Mouse (Mus musculus) spleen, adult 2 months (tissue): ENCODE data around the gene Usp11. TPM values are rescaled to one million over a fixed set of nuclear protein-coding genes. Genes with fewer than 3 reads are reported as not detected.
"Not testable (repeated sequence)": the region's sequence is repeated elsewhere in the genome, so short reads cannot be mapped to it uniquely, and the experiment has no call there.

Experiments
- DNase-seq, 2 experiments: peaks; one replicate each; pipeline versions ENCODE4 v3.0.0 to v3.0.0-alpha.2; 2012 to 2021; ENCODE audit warnings: low spot score in 2 of 2, low read depth in 1 of 2
- H3K27ac ChIP-seq: fragments of 200-500 bp; 2 replicates; pipeline ENCODE4 v1.5.1; 2012; ENCODE audit warnings: low read length, inconsistent platforms; ENCODE audit not compliant: insufficient read depth
- H3K27me3 ChIP-seq: fragments of 200-500 bp; 2 replicates; pipeline ENCODE4 v1.6.1; 2012; ENCODE audit warnings: mild to moderate bottlenecking, moderate library complexity, low read length, inconsistent platforms; ENCODE audit not compliant: control insufficient read depth, insufficient read depth
- H3K36me3 ChIP-seq: fragments of 200-500 bp; 2 replicates; pipeline ENCODE4 v1.6.1; 2012; ENCODE audit warnings: mild to moderate bottlenecking, low read length, inconsistent platforms; ENCODE audit not compliant: control insufficient read depth, insufficient read depth
- H3K4me1 ChIP-seq: fragments of 200-500 bp; 2 replicates; pipeline ENCODE4 v1.6.1; 2011; ENCODE audit warnings: inconsistent platforms; ENCODE audit not compliant: control insufficient read depth, insufficient read depth, insufficient read length
- H3K4me3 ChIP-seq: fragments of 200-500 bp; 2 replicates; pipeline ENCODE4 v1.5.1; 2011; ENCODE audit warnings: mild to moderate bottlenecking, inconsistent platforms; ENCODE audit not compliant: insufficient read depth, insufficient read length; ENCODE audit errors: extremely low read depth
- CTCF ChIP-seq: fragments of 200-500 bp; IDR thresholded peaks from 2 replicates; pipeline ENCODE4 v1.5.1; 2011; ENCODE audit warnings: mild to moderate bottlenecking, inconsistent platforms; ENCODE audit not compliant: insufficient read depth, insufficient read length, insufficient replicate concordance; ENCODE audit errors: extremely low read depth
- POLR2A ChIP-seq: fragments of 200-500 bp; IDR thresholded peaks from 2 replicates; pipeline ENCODE4 v1.6.1; 2011; ENCODE audit warnings: low read depth, low read length, inconsistent platforms
- WGBS: fragments of 180-500 bp; shearing (Covaris S2); methylation state at CpG from one replicate; pipeline ENCODE4 v1.1.7; 2018; 5-methylcytosine and 5-hydroxymethylcytosine counted together
- polyA plus RNA-seq: library from polyadenylated mRNA; depleted of rRNA; stranded (reverse); fragments of >200 nt; gene quantifications from 2 replicates; pipeline ENCODE4 v1.2.3, GENCODE M21; 2012; rRNA removed

The Usp11 gene
- polyA plus RNA-seq, 1 experiment: 16.2 TPM

DNA sequence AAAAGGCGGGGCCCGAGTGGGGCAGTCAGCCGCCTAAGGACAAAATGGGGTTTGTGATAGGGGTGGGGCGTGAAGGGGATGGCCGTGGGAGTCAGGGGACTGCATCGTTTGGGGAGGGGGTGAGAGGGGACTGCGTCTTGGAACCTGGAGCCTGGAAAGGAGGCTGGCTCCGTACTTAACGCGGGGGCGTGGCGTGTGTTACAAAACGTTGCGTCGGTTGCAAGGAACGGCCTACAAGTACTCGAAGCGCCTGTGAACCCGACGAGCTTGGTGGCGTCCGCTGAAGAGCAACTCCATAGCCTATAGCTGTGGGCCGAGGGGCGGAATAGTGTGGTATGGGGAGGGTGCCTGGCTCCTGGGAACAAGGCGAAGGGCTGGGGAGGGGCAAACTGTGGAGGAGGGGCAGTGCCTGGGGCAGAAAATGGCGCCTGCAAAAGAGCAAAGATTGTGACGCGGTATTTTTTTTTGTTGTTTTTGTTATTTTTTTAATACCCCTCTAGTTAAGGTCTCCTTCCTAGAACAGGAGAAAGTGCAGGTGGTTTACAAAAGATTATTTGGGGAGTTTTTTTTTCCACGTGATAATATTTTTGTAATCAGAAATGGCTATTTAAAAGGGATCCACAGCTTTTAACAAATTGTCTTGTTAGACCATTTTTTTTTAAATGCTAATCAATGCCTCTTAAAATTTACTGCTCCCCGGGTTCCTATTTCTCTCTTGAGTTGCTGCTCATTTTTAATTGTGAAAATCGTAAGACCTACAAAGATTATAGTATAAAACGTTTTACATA lies 783 bp downstream of the Usp11 start:
- Histone ChIP-seq H3K36me3 (no peaks in the 10 kb centered on the region), H3K4me1 (no peaks in the 10 kb centered on the region), H3K27me3 (no peaks in the 10 kb centered on the region), H3K4me3 (peak overlapping the region; percentile 74), H3K27ac (peak overlapping the region; percentile 72)
- 25% methylated on average over 32 of the region's 32 CpGs for WGBS
- peak; percentile 44 to 53 for DNase-seq
- TF ChIP-seq CTCF (no peak), POLR2A (peak; percentile 7; the same call in 1 of the 2 replicates)

DNA sequence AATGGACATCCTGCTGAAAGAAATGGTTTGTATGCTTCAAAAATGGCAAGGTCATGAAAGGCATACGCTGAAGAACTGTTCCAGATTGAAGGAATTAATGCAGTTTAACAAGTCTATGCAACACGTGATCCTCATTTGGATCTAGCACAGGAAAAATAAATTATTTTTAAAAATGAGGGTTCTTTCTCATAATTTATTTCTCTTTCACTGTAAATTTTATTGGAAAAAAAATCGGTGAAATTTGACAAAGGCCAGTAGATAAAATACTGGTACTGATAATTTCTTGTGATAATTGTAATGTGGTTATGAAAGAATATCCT lies 1.3 kb downstream of the Usp11 start:
- no peak for TF ChIP-seq CTCF
- TF ChIP-seq POLR2A: no peak
- no peak overlapping the region for H3K27ac ChIP-seq
- WGBS: 32% methylated on average over 3 of the region's 3 CpGs
- H3K4me3 ChIP-seq: no peak overlapping the region
- DNase-seq: no peak
- H3K27me3 ChIP-seq: no peaks in the 10 kb centered on the region
- H3K36me3 ChIP-seq: no peaks in the 10 kb centered on the region
- H3K4me1 ChIP-seq: no peaks in the 10 kb centered on the region

DNA sequence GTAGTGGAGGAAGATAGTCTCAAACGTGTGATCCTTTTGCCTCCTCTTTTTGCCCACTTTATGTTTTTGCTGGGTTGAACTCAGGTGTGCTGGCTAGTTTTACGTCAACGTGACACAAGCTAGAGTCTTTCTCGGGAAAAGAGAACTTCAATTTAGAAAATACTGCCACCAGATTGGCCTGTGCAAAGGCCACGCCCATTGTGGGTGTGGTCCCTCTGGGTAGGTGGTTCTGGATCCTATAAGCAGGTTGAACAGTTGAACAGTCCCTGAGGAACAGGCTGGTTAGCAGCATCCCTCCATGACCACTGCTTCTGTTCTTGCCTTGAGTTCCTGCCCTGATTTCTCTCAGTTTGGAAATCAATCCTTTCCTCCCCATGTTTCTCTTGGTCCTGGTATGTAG lies 25.0 kb downstream of the Usp11 start:
- H3K4me3 ChIP-seq: no peak overlapping the region
- 68% methylated on average over 5 of the region's 5 CpGs for WGBS
- TF ChIP-seq CTCF (no peak), POLR2A (no peak)
- H3K4me1 ChIP-seq: no peaks in the 10 kb centered on the region
- DNase-seq: no peak
- H3K27me3 ChIP-seq: no peaks in the 10 kb centered on the region
- no peaks in the 10 kb centered on the region for H3K36me3 ChIP-seq
- H3K27ac ChIP-seq: no peak overlapping the region

DNA sequence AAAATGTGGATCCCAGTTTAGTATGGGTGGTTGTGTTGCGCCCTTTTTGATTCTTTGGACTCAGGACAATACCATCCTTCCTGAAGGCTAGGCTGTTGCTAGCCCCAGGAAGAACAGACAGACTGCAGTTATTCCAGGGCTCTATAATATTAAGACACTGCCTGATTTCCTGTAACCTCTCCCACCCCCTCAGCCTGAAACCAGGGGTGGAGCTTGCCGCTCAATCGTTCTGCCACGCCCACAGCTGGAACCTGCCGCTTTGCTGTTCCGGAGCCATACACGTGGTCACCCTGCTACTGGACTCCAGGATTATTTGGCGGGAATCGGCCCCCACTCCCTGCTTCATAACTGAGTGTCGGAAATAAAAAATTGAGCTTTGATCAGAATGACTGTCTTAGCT lies 26.3 kb downstream of the Usp11 start:
- WGBS: 60% methylated on average over 10 of the region's 10 CpGs

DNA sequence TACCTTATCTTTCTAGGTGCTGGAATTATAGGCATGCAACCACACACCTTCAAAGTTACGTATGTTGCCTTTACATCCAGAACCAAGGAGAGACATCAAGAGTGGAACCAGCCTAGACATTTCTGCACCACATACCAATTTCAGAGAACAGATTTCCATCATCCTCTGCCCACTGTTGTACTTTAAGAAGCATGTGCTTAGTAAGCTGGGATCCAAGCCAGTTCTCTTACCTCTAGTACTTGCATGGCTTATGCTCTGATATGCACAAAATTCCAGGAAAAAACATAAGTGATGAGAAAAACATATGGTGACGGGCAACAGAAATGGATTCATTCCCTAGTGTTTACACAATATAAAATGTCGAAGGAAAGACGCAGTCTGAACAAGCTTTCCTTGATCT lies 32.8 kb downstream of the Usp11 start:
- no peak for DNase-seq
- H3K27me3 ChIP-seq: no peaks in the 10 kb centered on the region
- H3K36me3 ChIP-seq: no peaks in the 10 kb centered on the region
- TF ChIP-seq POLR2A (no peak), CTCF (no peak)
- 94% methylated on average over 4 of the region's 4 CpGs for WGBS
- H3K27ac ChIP-seq: no peak overlapping the region
- no peak overlapping the region for H3K4me3 ChIP-seq
- no peaks in the 10 kb centered on the region for H3K4me1 ChIP-seq

More for the DNA sequence above, 26.3 kb downstream of the Usp11 start:
- not testable (repeated sequence) for H3K27me3 ChIP-seq, H3K36me3 ChIP-seq, H3K4me3 ChIP-seq, H3K4me1 ChIP-seq, H3K27ac ChIP-seq
- DNase-seq: peak in 1 of 2 experiments; percentile 2

DNA sequence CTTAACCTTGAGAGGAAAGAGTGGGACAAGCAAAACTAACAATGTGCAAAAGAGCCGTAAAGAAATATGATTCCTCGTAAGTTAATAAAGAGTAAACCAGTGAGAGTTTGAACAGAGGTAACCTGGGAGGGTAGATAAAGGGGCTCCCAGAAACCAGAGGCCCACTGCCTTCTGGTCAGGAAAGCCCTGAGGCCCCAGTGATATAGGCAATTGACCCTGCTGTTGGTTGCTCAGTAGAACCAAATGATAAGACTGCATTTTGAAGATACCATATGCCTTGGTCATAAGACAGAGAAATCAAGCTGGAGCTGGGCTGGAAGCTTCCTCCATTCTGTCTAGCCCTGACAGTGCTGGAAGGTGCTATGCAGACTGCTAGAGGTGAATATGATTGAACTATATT lies 45.1 kb downstream of the Usp11 start:
- no peak for TF ChIP-seq CTCF
- no peak for TF ChIP-seq POLR2A
- no peaks in the 10 kb centered on the region for H3K4me1 ChIP-seq
- no peaks in the 10 kb centered on the region for H3K27me3 ChIP-seq
- DNase-seq: no peak
- H3K36me3 ChIP-seq: no peaks in the 10 kb centered on the region
- H3K27ac ChIP-seq: no peak overlapping the region
- no peak overlapping the region for H3K4me3 ChIP-seq
- 88% methylated on average over 2 of the region's 2 CpGs for WGBS

DNA sequence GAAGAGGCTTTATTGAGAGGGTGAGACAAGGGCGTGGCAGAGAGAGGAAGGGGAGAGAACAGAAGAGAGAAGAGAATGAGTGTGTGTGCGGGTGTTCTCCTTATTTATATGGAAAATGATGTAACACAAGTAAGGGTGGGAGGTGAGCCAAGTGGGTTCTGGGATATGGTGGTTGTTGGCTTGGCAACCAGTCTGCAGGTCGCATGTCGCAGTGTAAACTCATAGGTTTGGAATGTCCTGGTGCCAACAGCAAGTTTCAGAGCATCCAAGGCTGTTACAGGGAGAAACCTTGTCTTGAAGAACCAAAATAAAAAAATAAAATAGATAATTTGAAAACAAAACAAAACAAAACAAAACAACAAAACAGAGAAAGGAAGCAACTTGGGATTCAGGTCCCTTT lies 57.5 kb downstream of the Usp11 start:
- 85% methylated on average over 4 of the region's 4 CpGs for WGBS
- no peaks in the 10 kb centered on the region for H3K4me1 ChIP-seq
- H3K4me3 ChIP-seq: no peak overlapping the region
- TF ChIP-seq POLR2A (no peak), CTCF (no peak)
- DNase-seq: no peak
- H3K27me3 ChIP-seq: no peaks in the 10 kb centered on the region
- no peaks in the 10 kb centered on the region for H3K36me3 ChIP-seq
- H3K27ac ChIP-seq: no peak overlapping the region

Other genes starting within 250 kb of the Usp11 start
- not detected in 2 replicates for gene Rgn, start 154.1 kb upstream of the Usp11 start, polyA plus RNA-seq
- gene Rbm10, start 86.4 kb upstream of the Usp11 start, polyA plus RNA-seq: 47.5 and 64.5 TPM in 2 replicates
- 64.1 and 65.4 TPM in 2 replicates for gene Ndufb11, start 86.3 kb upstream of the Usp11 start, polyA plus RNA-seq
- 188 and 201 TPM in 2 replicates for gene Uba1, start 45.6 kb upstream of the Usp11 start, polyA plus RNA-seq
- 81.6 and 90.8 TPM in 2 replicates for gene Cdk16, start 16.0 kb upstream of the Usp11 start, polyA plus RNA-seq
- gene Araf, start 93.9 kb downstream of the Usp11 start, polyA plus RNA-seq: 143 and 164 TPM in 2 replicates
- 5.9 and 7.7 TPM in 2 replicates for gene Timp1, start 166.3 kb downstream of the Usp11 start, polyA plus RNA-seq
- gene Syn1, start 217.1 kb downstream of the Usp11 start, polyA plus RNA-seq: 0.36 and 0.52 TPM in 2 replicates
- gene Cfp, start 227.6 kb downstream of the Usp11 start, polyA plus RNA-seq: 189 and 193 TPM in 2 replicates
- gene Elk1, start 246.7 kb downstream of the Usp11 start, polyA plus RNA-seq: 8.4 and 10.8 TPM in 2 replicates